Mouse (Mus musculus): ENCODE data around the gene Ush2a.

GRCm38 (mm10) chr1:188674640-188675510 lies 413.1 kb downstream of the Ush2a start:
- no peak for TF ChIP-seq POLR2A (IDR thresholded peaks at IDR 0.05; ENCODE audit: insufficient read depth, low read depth, low read length)
- no peak for TF ChIP-seq CTCF (IDR thresholded peaks at IDR 0.05; ENCODE audit: insufficient read depth, low read depth, low read length)

Measured in olfactory bulb, adult 2 months (tissue).